Mouse (Mus musculus) olfactory bulb, adult 2 months (tissue): Measurements from ENCODE around the gene Zfp644.

Experiments
- CTCF ChIP-seq: fragments of 200-500 bp; IDR thresholded peaks from 2 replicates; pipeline ENCODE4 v1.5.1; 2012; ENCODE audit warnings: low read depth, mild to moderate bottlenecking, low read length, moderate library complexity; ENCODE audit not compliant: insufficient read depth
- POLR2A ChIP-seq: fragments of 200-500 bp; IDR thresholded peaks from 2 replicates; pipeline ENCODE4 v1.6.1; 2012; ENCODE audit warnings: mild to moderate bottlenecking, low read depth, low read length, moderate library complexity; ENCODE audit not compliant: insufficient read depth

GRCm38 (mm10) chr5:106711870-106712277 lies 14.8 kb upstream of the Zfp644 start:
- TF ChIP-seq POLR2A (no peak), CTCF (no peak)
